ENCODE assay signal across 8 mouse cellular contexts in genomic region chr4:129876831-129877764, GRCm38 (mm10). TPM values are rescaled to one million over a fixed set of nuclear protein-coding genes. Genes with fewer than 3 reads are reported as not detected.
DNase-seq lines count a peak whose midpoint lies in the region; ATAC-seq and TF ChIP-seq lines count a peak whose summit lies in the region.

No protein-coding gene starts in this region.

- H3K9me3 ChIP-seq in heart, embryonic 13.5 days = no peaks in the 10 kb centered on the region
- no peaks in the 10 kb centered on the region for H3K9me3 ChIP-seq in kidney, embryonic 16.5 days (ENCODE audit: low read length)

- ATAC-seq in heart, embryonic 13.5 days (ENCODE audit: extremely low read depth, insufficient number of reproducible peaks, low FRiP score, low TSS enrichment) = no peak; the same call in 1 of the 2 replicates
- ATAC-seq in kidney, embryonic 16.5 days (ENCODE audit: low FRiP score, low TSS enrichment) = peak; percentile 93
- ATAC-seq in monocyte, adult 5-6 weeks (replicated peaks; ENCODE audit: insufficient number of reproducible peaks, low FRiP score, low TSS enrichment, poor library complexity, severe bottlenecking) = peak; percentile 45

- H3K4me1 ChIP-seq in heart, embryonic 13.5 days = peaks cover 53% of the 10 kb centered on the region
- H3K4me1 ChIP-seq in kidney, embryonic 16.5 days (ENCODE audit: insufficient read depth, low read length) = peaks cover 22% of the 10 kb centered on the region
- peaks cover 7% of the 10 kb centered on the region for H3K4me1 ChIP-seq in liver, adult 2 months (ENCODE audit: control insufficient read depth, insufficient read depth, low read length)

- 12% methylated on average over 21 of the region's 21 CpGs for WGBS in heart, embryonic 13.5 days
- 13% methylated on average over 21 of the region's 21 CpGs for WGBS in kidney, embryonic 16.5 days
- 32% methylated on average over 21 of the region's 21 CpGs for WGBS in liver, adult 2 months

- H3K9ac ChIP-seq in heart, embryonic 13.5 days = peak overlapping the region; percentile 76
- H3K9ac ChIP-seq in kidney, embryonic 16.5 days (replicated peaks; ENCODE audit: low read length) = peak overlapping the region; percentile 64
- H3K9ac ChIP-seq in liver, adult 2 months (ENCODE audit: low read depth, low read length) = peak overlapping the region; percentile 59

- no peak for TF ChIP-seq CTCF in liver, adult 2 months (IDR thresholded peaks at IDR 0.05; ENCODE audit: low read depth, low read length)

- H3K4me3 ChIP-seq in heart, embryonic 13.5 days = peak overlapping the region; percentile 42
- H3K4me3 ChIP-seq in kidney, embryonic 16.5 days (ENCODE audit: low read length) = peak overlapping the region; percentile 32
- peak overlapping the region; percentile 52 for H3K4me3 ChIP-seq in liver, adult 2 months (ENCODE audit: insufficient read depth, low read depth, low read length)

- H3K27ac ChIP-seq in heart, embryonic 13.5 days (replicated peaks) = peak overlapping the region; percentile 82
- peak overlapping the region; percentile 91 for H3K27ac ChIP-seq in kidney, embryonic 16.5 days (ENCODE audit: low read length)
- peak overlapping the region; percentile 70 for H3K27ac ChIP-seq in liver, adult 2 months (replicated peaks; ENCODE audit: insufficient read depth, low read depth, low read length)

- no peaks in the 10 kb centered on the region for H3K36me3 ChIP-seq in heart, embryonic 13.5 days
- H3K36me3 ChIP-seq in kidney, embryonic 16.5 days (ENCODE audit: insufficient read depth, low read length) = no peaks in the 10 kb centered on the region
- H3K36me3 ChIP-seq in liver, adult 2 months (ENCODE audit: control insufficient read depth, insufficient read depth, low read length) = no peaks in the 10 kb centered on the region

- H3K79me2 ChIP-seq in liver, adult 2 months (ENCODE audit: control insufficient read depth, insufficient read depth, low read length) = no peaks in the 10 kb centered on the region

- H3K4me2 ChIP-seq in heart, embryonic 13.5 days = peak overlapping the region; percentile 67
- H3K4me2 ChIP-seq in kidney, embryonic 16.5 days (replicated peaks; ENCODE audit: low read depth, low read length) = peak overlapping the region; percentile 54

- H3K27me3 ChIP-seq in heart, embryonic 13.5 days (replicated peaks) = no peaks in the 10 kb centered on the region
- no peaks in the 10 kb centered on the region for H3K27me3 ChIP-seq in kidney, embryonic 16.5 days (ENCODE audit: insufficient read depth, low read length)
- H3K27me3 ChIP-seq in liver, adult 2 months (ENCODE audit: control insufficient read depth, insufficient read depth, low read length) = no peaks in the 10 kb centered on the region

- no peak for TF ChIP-seq POLR2A in liver, adult 2 months (IDR thresholded peaks at IDR 0.05; ENCODE audit: extremely low read depth, insufficient read depth, low read length)

- peak; percentile 64 to 71 for DNase-seq in B cell, adult 2 months
- peak; percentile 88 for DNase-seq in brain, adult 2 months (ENCODE audit: low read depth, low spot score)
- peak; percentile 46 for DNase-seq in fibroblast of lung, adult 2 months (ENCODE audit: low read depth)
- peak; percentile 43 for DNase-seq in liver, adult 2 months (ENCODE audit: extremely low read depth, low read depth, low spot score)
- DNase-seq in spleen, postnatal 4 days (ENCODE audit: low spot score in 2 of 2) = peak; percentile 53 to 78

RNA-seq across cellular contexts. Expression of gene Spocd1, which starts 52.0 kb away (rescaled TPM):
- 0.19 and 0.34 TPM in 2 replicates for polyA plus RNA-seq in heart, embryonic 13.5 days (2015; fragmentation: Nextera tagmentation; extraction: Ambion mirVana)
- polyA plus RNA-seq in kidney, embryonic 16.5 days (2015; fragmentation: Nextera tagmentation; extraction: Ambion mirVana) = 0.32 TPM in 1 of 2 replicates, not detected in the other
- not detected in 2 replicates for total RNA-seq in liver, adult 2 months (2014; rRNA removed)
- not detected in 2 replicates for polyA plus RNA-seq in liver, adult 2 months (2012; rRNA removed)
- not detected in 3 replicates for total RNA-seq in monocyte, adult 5-6 weeks (2017)
